Mouse (Mus musculus) midbrain, embryonic 11.5 days (tissue): ENCODE measurements around the gene Rapgef1. TPM values are rescaled to one million over a fixed set of nuclear protein-coding genes. Genes with fewer than 3 reads are reported as not detected.

Experiments
- ATAC-seq: fragments of 200-750 bp; cut with Nextera tagmentation; 2 replicates; pipeline ENCODE4 v1.8.0; 2017; ENCODE audit warnings: moderate TSS enrichment, moderate library complexity; ENCODE audit not compliant: low FRiP score
- DNase-seq: peaks from one replicate; pipeline ENCODE4 v3.0.0; 2015; ENCODE audit warnings: low spot score; ENCODE audit errors: missing footprints
- H3K27ac ChIP-seq: fragments of 300-500 bp; sonication (generic); 2 replicates; pipeline ENCODE4 v1.5.1; 2014; ENCODE audit warnings: low read depth, low read length
- H3K27me3 ChIP-seq: fragments of 300-500 bp; sonication (generic); 2 replicates; pipeline ENCODE4 v1.6.1; 2014; ENCODE audit warnings: mild to moderate bottlenecking, low read length, moderate library complexity, mixed read lengths; ENCODE audit not compliant: control insufficient read depth, insufficient read depth
- H3K36me3 ChIP-seq: fragments of 300-500 bp; sonication (generic); 2 replicates; pipeline ENCODE4 v1.6.1; 2014; ENCODE audit warnings: mild to moderate bottlenecking, low read length, moderate library complexity, mixed read lengths; ENCODE audit not compliant: control insufficient read depth, insufficient read depth
- H3K4me1 ChIP-seq: fragments of 300-500 bp; sonication (generic); 2 replicates; pipeline ENCODE4 v1.6.1; 2014; ENCODE audit warnings: low read length; ENCODE audit not compliant: control insufficient read depth, insufficient read depth
- H3K4me2 ChIP-seq: fragments of 300-500 bp; sonication (generic); 2 replicates; pipeline ENCODE4 v1.6.1; 2014; ENCODE audit warnings: mild to moderate bottlenecking, moderate library complexity
- H3K4me3 ChIP-seq: fragments of 300-500 bp; sonication (generic); 2 replicates; pipeline ENCODE4 v1.5.1; 2014; ENCODE audit warnings: low read depth, low read length
- H3K9ac ChIP-seq: fragments of 300-500 bp; sonication (generic); 2 replicates; pipeline ENCODE4 v1.6.1; 2014; ENCODE audit warnings: low read length
- H3K9me3 ChIP-seq: fragments of 300-500 bp; sonication (generic); 2 replicates; pipeline ENCODE4 v1.6.1; 2016; ENCODE audit warnings: low read length; ENCODE audit not compliant: control insufficient read depth
- WGBS: fragments of 180-500 bp; shearing (Covaris S2); extraction: QIAGEN DNeasy Blood & Tissue Kit; methylation state at CpG from one replicate; pipeline ENCODE4 v1.1.7; 2014; 5-methylcytosine and 5-hydroxymethylcytosine counted together
- polyA plus RNA-seq: library from polyadenylated mRNA; unstranded; fragments of >200 nt; fragmentation: Nextera tagmentation; extraction: Ambion mirVana; gene quantifications from 2 replicates; pipeline ENCODE4 v1.2.1, GENCODE M21; 2014

Gene Rapgef1
- polyA plus RNA-seq, 1 experiment from 2014 or later: 15.6 TPM

- 89% methylated on average over 3 of the region's 3 CpGs for WGBS
- H3K9me3 ChIP-seq: no peaks in the 10 kb centered on the region
- H3K27me3 ChIP-seq: no peaks in the 10 kb centered on the region
- H3K4me2 ChIP-seq: no peak overlapping the region
- ATAC-seq: no peak
- no peak overlapping the region for H3K9ac ChIP-seq
- H3K27ac ChIP-seq: no peak overlapping the region
- no peaks in the 10 kb centered on the region for H3K36me3 ChIP-seq
- H3K4me3 ChIP-seq: no peak overlapping the region
- peak; percentile 64 for DNase-seq
- H3K4me1 ChIP-seq: peaks cover 8% of the 10 kb centered on the region
Observed at GRCm38 (mm10) chr2:29671856-29672255, 52.3 kb downstream of the Rapgef1 start.

- Histone ChIP-seq H3K9me3 (no peaks in the 10 kb centered on the region), H3K27me3 (no peaks in the 10 kb centered on the region), H3K9ac (no peak overlapping the region), H3K4me3 (no peak overlapping the region), H3K27ac (no peak overlapping the region), H3K36me3 (no peaks in the 10 kb centered on the region), H3K4me1 (0 out of 2 replicates have a peak, but pooled peaks cover 4% of the 10 kb centered on the region), H3K4me2 (no peak overlapping the region)
- peak; percentile 12 for DNase-seq
- WGBS: 86% methylated on average over 7 of the region's 7 CpGs
- ATAC-seq: no peak
Observed at GRCm38 (mm10) chr2:29672746-29673536, 53.4 kb downstream of the Rapgef1 start.

GRCm38 (mm10) chr2:29674087-29674486 lies 54.6 kb downstream of the Rapgef1 start:
- 76% methylated on average over 11 of the region's 11 CpGs for WGBS
- ATAC-seq: no peak
- H3K27me3 ChIP-seq: no peaks in the 10 kb centered on the region
- no peak overlapping the region for H3K9ac ChIP-seq
- no peak overlapping the region for H3K4me2 ChIP-seq
- H3K4me3 ChIP-seq: no peak overlapping the region
- H3K27ac ChIP-seq: no peak overlapping the region
- H3K4me1 ChIP-seq: 0 out of 2 replicates have a peak, but pooled peaks cover 4% of the 10 kb centered on the region
- H3K9me3 ChIP-seq: no peaks in the 10 kb centered on the region
- H3K36me3 ChIP-seq: no peaks in the 10 kb centered on the region
- peak; percentile 67 for DNase-seq

- Histone ChIP-seq H3K9ac (no peak overlapping the region), H3K4me3 (no peak overlapping the region), H3K27ac (no peak overlapping the region), H3K27me3 (no peaks in the 10 kb centered on the region), H3K9me3 (no peaks in the 10 kb centered on the region), H3K36me3 (no peaks in the 10 kb centered on the region), H3K4me2 (no peak overlapping the region), H3K4me1 (0 out of 2 replicates have a peak, but pooled peaks cover 4% of the 10 kb centered on the region)
- no peak for DNase-seq
- no peak for ATAC-seq
- 39% methylated on average over 2 of the region's 2 CpGs for WGBS
Observed at GRCm38 (mm10) chr2:29674545-29674944, 55.0 kb downstream of the Rapgef1 start.

- 89% methylated on average over 4 of the region's 4 CpGs for WGBS
- DNase-seq: peak; percentile 12
- Histone ChIP-seq H3K27me3 (no peaks in the 10 kb centered on the region), H3K4me2 (no peak overlapping the region), H3K27ac (no peak overlapping the region), H3K4me1 (0 out of 2 replicates have a peak, but pooled peaks cover 2% of the 10 kb centered on the region), H3K9me3 (no peaks in the 10 kb centered on the region), H3K9ac (no peak overlapping the region), H3K4me3 (no peak overlapping the region), H3K36me3 (no peaks in the 10 kb centered on the region)
- ATAC-seq: no peak
Observed at GRCm38 (mm10) chr2:29675846-29676245, 56.3 kb downstream of the Rapgef1 start.

- WGBS: 56% methylated on average over 6 of the region's 6 CpGs
- Histone ChIP-seq H3K27me3 (no peaks in the 10 kb centered on the region), H3K4me2 (no peak overlapping the region), H3K27ac (no peak overlapping the region), H3K4me3 (no peak overlapping the region), H3K9ac (no peak overlapping the region), H3K4me1 (no peaks in the 10 kb centered on the region), H3K36me3 (no peaks in the 10 kb centered on the region), H3K9me3 (no peaks in the 10 kb centered on the region)
- ATAC-seq (no peak), DNase-seq (peak; percentile 77)
Observed at GRCm38 (mm10) chr2:29676513-29676912, 57.0 kb downstream of the Rapgef1 start.

- H3K4me1 ChIP-seq: no peaks in the 10 kb centered on the region
- no peak overlapping the region for H3K9ac ChIP-seq
- H3K4me3 ChIP-seq: no peak overlapping the region
- no peaks in the 10 kb centered on the region for H3K27me3 ChIP-seq
- H3K9me3 ChIP-seq: no peaks in the 10 kb centered on the region
- H3K36me3 ChIP-seq: no peaks in the 10 kb centered on the region
- H3K4me2 ChIP-seq: no peak overlapping the region
- peak; percentile 28 for DNase-seq
- no peak overlapping the region for H3K27ac ChIP-seq
- WGBS: 82% methylated on average over 5 of the region's 5 CpGs
- no peak for ATAC-seq
Observed at GRCm38 (mm10) chr2:29677842-29678241, 58.3 kb downstream of the Rapgef1 start.

- peak; percentile 19 for DNase-seq
- no peak overlapping the region for H3K4me3 ChIP-seq
- 81% methylated on average over 3 of the region's 3 CpGs for WGBS
Observed at GRCm38 (mm10) chr2:29678524-29678923, 59.0 kb downstream of the Rapgef1 start.

GRCm38 (mm10) chr2:29679710-29680584 lies 60.4 kb downstream of the Rapgef1 start:
- Histone ChIP-seq H3K36me3 (no peaks in the 10 kb centered on the region), H3K4me1 (no peaks in the 10 kb centered on the region), H3K27me3 (no peaks in the 10 kb centered on the region), H3K4me2 (no peak overlapping the region), H3K4me3 (no peak overlapping the region), H3K9ac (no peak overlapping the region), H3K9me3 (no peaks in the 10 kb centered on the region), H3K27ac (no peak overlapping the region)
- 88% methylated on average over 6 of the region's 6 CpGs for WGBS
- DNase-seq (peak; percentile 75), ATAC-seq (no peak)

More at GRCm38 (mm10) chr2:29678524-29678923, 59.0 kb downstream of the Rapgef1 start:
- Histone ChIP-seq H3K27me3 (no peaks in the 10 kb centered on the region), H3K36me3 (no peaks in the 10 kb centered on the region), H3K4me1 (no peaks in the 10 kb centered on the region), H3K27ac (no peak overlapping the region), H3K4me2 (no peak overlapping the region), H3K9me3 (no peaks in the 10 kb centered on the region), H3K9ac (no peak overlapping the region)
- no peak for ATAC-seq
